Mouse (Mus musculus) embryonic facial prominence, embryonic 11.5 days (tissue): Measurements from ENCODE around the gene Noxa1. TPM values are rescaled to one million over a fixed set of nuclear protein-coding genes. Genes with fewer than 3 reads are reported as not detected.

Experiments
- ATAC-seq: fragments of 200-750 bp; cut with Nextera tagmentation; replicated peaks from 2 replicates; pipeline ENCODE4 v1.8.0; 2017; ENCODE audit warnings: low read depth; ENCODE audit not compliant: insufficient number of reproducible peaks, low FRiP score, low TSS enrichment
- DNase-seq: peaks from one replicate; pipeline ENCODE4 v3.0.0-alpha.2; 2015; ENCODE audit warnings: low spot score
- H3K27ac ChIP-seq: fragments of 300-500 bp; sonication (generic); replicated peaks from 2 replicates; pipeline ENCODE4 v1.5.1; 2014; ENCODE audit warnings: mild to moderate bottlenecking, low read depth, low read length, control low read depth
- H3K27me3 ChIP-seq: fragments of 300-500 bp; sonication (generic); 2 replicates; pipeline ENCODE4 v1.6.1; 2014; ENCODE audit warnings: mild to moderate bottlenecking, low read length, moderate library complexity, mixed read lengths; ENCODE audit not compliant: control insufficient read depth, insufficient read depth
- H3K36me3 ChIP-seq: fragments of 300-500 bp; sonication (generic); replicated peaks from 2 replicates; pipeline ENCODE4 v1.6.1; 2014; ENCODE audit warnings: low read depth, mild to moderate bottlenecking, low read length, moderate library complexity, mixed read lengths; ENCODE audit not compliant: control insufficient read depth, insufficient read depth
- H3K4me1 ChIP-seq: fragments of 300-500 bp; sonication (generic); 2 replicates; pipeline ENCODE4 v1.6.1; 2014; ENCODE audit warnings: low read length, mixed read lengths; ENCODE audit not compliant: control insufficient read depth, insufficient read depth
- H3K4me2 ChIP-seq: fragments of 300-500 bp; sonication (generic); 2 replicates; pipeline ENCODE4 v1.6.1; 2014; ENCODE audit warnings: low read depth, mild to moderate bottlenecking, control low read depth, low read length, moderate library complexity
- H3K4me3 ChIP-seq: fragments of 300-500 bp; sonication (generic); 2 replicates; pipeline ENCODE4 v1.5.1; 2014; ENCODE audit warnings: low read depth, low read length, control low read depth
- H3K9ac ChIP-seq: fragments of 300-500 bp; sonication (generic); replicated peaks from 2 replicates; pipeline ENCODE4 v1.6.1; 2014; ENCODE audit warnings: mild to moderate bottlenecking, control low read depth, low read length
- H3K9me3 ChIP-seq: fragments of 300-500 bp; sonication (generic); replicated peaks from 2 replicates; pipeline ENCODE4 v1.6.1; 2016; ENCODE audit warnings: mild to moderate bottlenecking, low read length, inconsistent platforms, mixed read lengths; ENCODE audit not compliant: control insufficient read depth
- WGBS: fragments of 180-500 bp; shearing (Covaris S2); extraction: QIAGEN DNeasy Blood & Tissue Kit; methylation state at CpG from one replicate; pipeline ENCODE4 v1.1.7; 2014; 5-methylcytosine and 5-hydroxymethylcytosine counted together
- polyA plus RNA-seq: library from polyadenylated mRNA; unstranded; fragments of >200 nt; fragmentation: Nextera tagmentation; extraction: Ambion mirVana; gene quantifications from 2 replicates; pipeline ENCODE4 v1.2.1, GENCODE M21; 2014

Gene Noxa1
- polyA plus RNA-seq, 1 experiment from 2014 or later: not detected

GRCm38 (mm10) chr2:25126011-25127010, 31.4 kb upstream of the Noxa1 start:
- H3K27me3 ChIP-seq: no peaks in the 10 kb centered on the region
- H3K36me3 ChIP-seq: no peaks in the 10 kb centered on the region
- 14% methylated on average over 19 of the region's 19 CpGs for WGBS
- ATAC-seq (peak; percentile 84), DNase-seq (peak; percentile 74)
- H3K4me1 ChIP-seq: no peaks in the 10 kb centered on the region
- peak overlapping the region; percentile 56 for H3K27ac ChIP-seq
- H3K9ac ChIP-seq: peak overlapping the region; percentile 14; the same call in 1 of the 2 replicates
- H3K4me2 ChIP-seq: no peak overlapping the region
- H3K4me3 ChIP-seq: no peak overlapping the region
- no peaks in the 10 kb centered on the region for H3K9me3 ChIP-seq

- H3K4me3 ChIP-seq: no peak overlapping the region
- peak overlapping the region; percentile 56 for H3K27ac ChIP-seq
- 82% methylated on average over 6 of the region's 6 CpGs for WGBS
- no peaks in the 10 kb centered on the region for H3K36me3 ChIP-seq
- H3K9me3 ChIP-seq: no peaks in the 10 kb centered on the region
- H3K4me2 ChIP-seq: no peak overlapping the region
- H3K4me1 ChIP-seq: no peaks in the 10 kb centered on the region
- ATAC-seq: no peak
- DNase-seq: no peak
- H3K27me3 ChIP-seq: no peaks in the 10 kb centered on the region
- no peak overlapping the region for H3K9ac ChIP-seq
These were observed 30.2 kb upstream of the Noxa1 start for GRCm38 (mm10) chr2:25125146-25125545.

- DNase-seq: no peak
These were observed 29.5 kb upstream of the Noxa1 start for GRCm38 (mm10) chr2:25124411-25124810.

GRCm38 (mm10) chr2:25123527-25123926, 28.6 kb upstream of the Noxa1 start:
- H3K4me1 ChIP-seq: no peaks in the 10 kb centered on the region
- H3K4me3 ChIP-seq: no peak overlapping the region
- H3K9ac ChIP-seq: no peak overlapping the region
- H3K36me3 ChIP-seq: no peaks in the 10 kb centered on the region
- H3K27me3 ChIP-seq: no peaks in the 10 kb centered on the region
- 84% methylated on average over 5 of the region's 5 CpGs for WGBS
- DNase-seq: no peak
- H3K9me3 ChIP-seq: no peaks in the 10 kb centered on the region
- no peak overlapping the region for H3K4me2 ChIP-seq
- ATAC-seq: no peak
- H3K27ac ChIP-seq: no peak overlapping the region

More at GRCm38 (mm10) chr2:25124411-25124810, 29.5 kb upstream of the Noxa1 start:
- no peak overlapping the region for H3K4me2 ChIP-seq
- H3K9me3 ChIP-seq: no peaks in the 10 kb centered on the region
- H3K4me1 ChIP-seq: no peaks in the 10 kb centered on the region
- H3K27me3 ChIP-seq: no peaks in the 10 kb centered on the region
- no peak overlapping the region for H3K27ac ChIP-seq
- H3K36me3 ChIP-seq: no peaks in the 10 kb centered on the region
- H3K4me3 ChIP-seq: no peak overlapping the region
- 76% methylated on average over 3 of the region's 3 CpGs for WGBS
- H3K9ac ChIP-seq: no peak overlapping the region
- no peak for ATAC-seq

DNA sequence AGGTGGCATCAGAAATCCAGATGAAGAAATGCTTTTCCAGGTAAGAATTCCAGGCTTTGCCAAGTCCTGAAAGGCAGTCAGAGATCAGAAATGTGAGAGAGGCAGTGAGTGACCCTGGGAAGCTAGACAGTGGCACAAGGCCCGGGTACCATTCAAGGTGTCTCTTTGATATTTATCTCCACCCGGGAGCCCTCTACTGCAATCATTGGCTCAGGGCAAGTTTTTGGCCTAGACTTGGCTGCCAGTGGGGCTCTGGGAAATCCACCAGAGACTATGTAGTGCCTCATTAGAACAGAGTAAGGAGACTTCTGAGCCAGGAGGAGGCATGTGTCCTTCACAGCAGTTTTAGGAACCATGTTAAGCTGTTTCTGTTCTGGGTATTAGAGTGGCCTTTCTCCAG, 27.7 kb upstream of the Noxa1 start:
- Histone ChIP-seq H3K36me3 (no peaks in the 10 kb centered on the region), H3K4me1 (no peaks in the 10 kb centered on the region), H3K4me3 (no peak overlapping the region), H3K27ac (no peak overlapping the region), H3K9ac (no peak overlapping the region), H3K9me3 (no peaks in the 10 kb centered on the region), H3K4me2 (no peak overlapping the region), H3K27me3 (no peaks in the 10 kb centered on the region)
- DNase-seq (no peak), ATAC-seq (no peak)
- WGBS: 71% methylated on average over 2 of the region's 2 CpGs

DNA sequence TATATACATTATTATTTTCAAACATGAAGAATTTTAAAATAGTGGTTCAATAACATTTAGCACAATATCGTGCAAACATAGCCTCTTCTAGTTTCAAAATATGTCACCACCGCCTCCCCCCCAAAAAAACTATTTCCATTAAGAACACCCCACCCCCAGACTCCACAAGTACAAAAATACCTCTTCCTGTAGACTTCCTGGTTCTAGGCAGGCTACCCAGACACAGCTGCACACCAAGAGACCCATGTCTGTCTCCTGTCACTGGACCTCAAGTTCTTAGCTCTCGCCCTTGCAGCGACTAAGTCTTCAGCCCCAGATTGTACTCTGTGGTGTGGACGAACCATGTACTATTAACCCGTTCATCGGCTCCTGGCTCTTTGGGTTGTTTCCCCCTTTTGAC, 26.0 kb upstream of the Noxa1 start:
- no peak for ATAC-seq
- H3K27ac ChIP-seq: no peak overlapping the region
- H3K4me1 ChIP-seq: no peaks in the 10 kb centered on the region
- no peaks in the 10 kb centered on the region for H3K36me3 ChIP-seq
- no peak overlapping the region for H3K4me2 ChIP-seq
- no peaks in the 10 kb centered on the region for H3K9me3 ChIP-seq
- H3K27me3 ChIP-seq: no peaks in the 10 kb centered on the region
- no peak overlapping the region for H3K9ac ChIP-seq
- H3K4me3 ChIP-seq: no peak overlapping the region
- WGBS: 86% methylated on average over 7 of the region's 7 CpGs
- DNase-seq: no peak

DNA sequence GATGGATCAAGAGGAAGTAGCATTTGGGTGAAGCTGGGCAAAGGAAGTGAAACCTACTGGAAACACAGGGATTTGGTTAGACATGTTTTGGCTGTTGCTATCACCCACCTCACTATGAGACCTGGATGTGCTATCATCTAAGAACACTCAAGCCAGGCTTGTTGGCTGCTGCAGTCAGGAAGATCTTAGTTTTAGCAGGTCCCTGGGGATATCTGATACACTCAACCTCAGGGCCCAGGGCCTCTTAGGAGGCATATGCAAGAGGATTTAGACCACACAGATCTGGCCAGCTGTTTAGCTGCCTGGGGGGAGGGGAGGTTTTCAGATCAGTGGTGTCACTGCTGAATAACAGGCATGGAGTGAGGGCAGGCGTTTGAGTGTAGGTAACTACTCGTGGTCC, 20.5 kb upstream of the Noxa1 start:
- no peaks in the 10 kb centered on the region for H3K27me3 ChIP-seq
- no peak overlapping the region for H3K9ac ChIP-seq
- H3K4me2 ChIP-seq: no peak overlapping the region
- no peaks in the 10 kb centered on the region for H3K36me3 ChIP-seq
- H3K4me1 ChIP-seq: no peaks in the 10 kb centered on the region
- H3K4me3 ChIP-seq: no peak overlapping the region
- DNase-seq (no peak), ATAC-seq (no peak)
- WGBS: 64% methylated on average over 2 of the region's 2 CpGs
- no peak overlapping the region for H3K27ac ChIP-seq
- no peaks in the 10 kb centered on the region for H3K9me3 ChIP-seq

DNA sequence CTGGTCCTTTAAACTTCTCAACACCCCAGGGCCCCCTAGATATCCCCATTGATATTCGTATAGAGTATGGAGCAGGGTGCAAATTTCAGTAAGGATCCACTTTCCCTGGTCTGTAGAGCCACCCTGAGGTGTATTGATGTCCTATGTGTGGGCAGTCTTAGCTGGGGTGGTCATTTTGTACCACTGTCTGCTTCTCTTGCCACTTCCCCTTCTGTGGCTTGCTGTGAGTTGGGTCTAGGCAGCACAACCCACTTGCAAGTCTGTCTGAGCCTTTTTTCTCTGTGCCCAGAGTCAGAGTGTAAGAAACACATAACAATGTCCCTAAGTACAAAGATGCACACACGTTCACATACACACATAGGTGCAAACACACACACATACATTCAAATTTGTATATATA, 19.4 kb upstream of the Noxa1 start:
- WGBS: 89% methylated on average over 2 of the region's 2 CpGs
- Histone ChIP-seq H3K27ac (no peak overlapping the region), H3K9ac (no peak overlapping the region), H3K27me3 (no peaks in the 10 kb centered on the region), H3K4me2 (no peak overlapping the region), H3K36me3 (no peaks in the 10 kb centered on the region), H3K4me1 (no peaks in the 10 kb centered on the region), H3K9me3 (no peaks in the 10 kb centered on the region), H3K4me3 (no peak overlapping the region)
- ATAC-seq: no peak
- DNase-seq: no peak
